Mouse (Mus musculus) MEL (cell line): ENCODE results near the gene Ntmt1. TPM values are rescaled to one million over a fixed set of nuclear protein-coding genes. Genes with fewer than 3 reads are reported as not detected.

Source experiments
- DNase-seq: peaks from one replicate; pipeline ENCODE4 v3.0.0; 2011; ENCODE audit warnings: low read depth, low spot score
- H3K27ac ChIP-seq: 2 replicates; pipeline ENCODE4 v1.5.1; 2012; ENCODE audit warnings: low read depth, mild to moderate bottlenecking, control low read depth, low read length, moderate library complexity; ENCODE audit not compliant: control insufficient read depth
- H3K27me3 ChIP-seq, 2 experiments: fragments of 150-350 bp in 1 of 2; sonication (generic) in 1 of 2; 2 replicates each; pipeline ENCODE4 v1.6.1; 2012; ENCODE audit warnings: low read length in 2 of 2, mild to moderate bottlenecking in 2 of 2, improper control_type of control experiment in 1 of 2, moderate library complexity in 1 of 2; ENCODE audit not compliant: insufficient read depth in 2 of 2, control insufficient read depth in 1 of 2
- H3K36me3 ChIP-seq, 2 experiments: 2 replicates each; pipeline ENCODE4 v1.6.1; 2012 to 2014; ENCODE audit warnings: low read length in 2 of 2, improper control_type of control experiment in 1 of 2, inconsistent platforms in 1 of 2, mild to moderate bottlenecking in 1 of 2; ENCODE audit not compliant: insufficient read depth in 2 of 2, control insufficient read depth in 1 of 2
- H3K4me1 ChIP-seq, 2 experiments: fragments of 150-350 bp in 1 of 2; sonication (generic) in 1 of 2; 2 replicates each; pipeline ENCODE4 v1.6.1; 2012; ENCODE audit warnings: low read length in 2 of 2, improper control_type of control experiment in 1 of 2, mild to moderate bottlenecking in 1 of 2; ENCODE audit not compliant: insufficient read depth in 2 of 2, control insufficient read depth in 1 of 2
- H3K4me3 ChIP-seq, 2 experiments: fragments of 150-350 bp in 1 of 2; sonication (generic) in 1 of 2; 2 replicates each; pipeline ENCODE4 v1.5.1; 2012; ENCODE audit warnings: low read depth in 2 of 2, low read length in 2 of 2, mild to moderate bottlenecking in 2 of 2, moderate library complexity in 2 of 2, control low read depth in 1 of 2, improper control_type of control experiment in 1 of 2; ENCODE audit not compliant: control insufficient read depth in 1 of 2, insufficient read depth in 1 of 2
- H3K79me2 ChIP-seq: 2 replicates; pipeline ENCODE4 v1.6.1; 2012; ENCODE audit warnings: mild to moderate bottlenecking, low read length, moderate library complexity; ENCODE audit not compliant: control insufficient read depth, poor library complexity, insufficient read depth
- H3K9ac ChIP-seq: 2 replicates; pipeline ENCODE4 v1.6.1; 2012; ENCODE audit warnings: low read depth, mild to moderate bottlenecking, control low read depth, low read length, moderate library complexity; ENCODE audit not compliant: control insufficient read depth, poor library complexity, severe bottlenecking
- H3K9me3 ChIP-seq: fragments of 150-350 bp; sonication (generic); replicated peaks from 2 replicates; pipeline ENCODE4 v1.6.1; 2012; ENCODE audit warnings: mild to moderate bottlenecking, low read length, improper control_type of control experiment, moderate library complexity; ENCODE audit not compliant: insufficient read depth
- BHLHE40 ChIP-seq: IDR thresholded peaks from 2 replicates; pipeline ENCODE4 v1.6.1; 2012; ENCODE audit warnings: low read depth, mild to moderate bottlenecking, inconsistent platforms, low read length, improper control_type of control experiment, borderline replicate concordance
- ELF1 ChIP-seq: IDR thresholded peaks from 2 replicates; pipeline ENCODE4 v1.6.1; 2014; ENCODE audit warnings: low read depth, mild to moderate bottlenecking, inconsistent platforms, low read length, improper control_type of control experiment, moderate library complexity
- ETS1 ChIP-seq: IDR thresholded peaks from 2 replicates; pipeline ENCODE4 v1.6.1; 2012; ENCODE audit warnings: low read depth, mild to moderate bottlenecking, inconsistent platforms, low read length, improper control_type of control experiment, moderate library complexity
- GATA1 ChIP-seq: IDR thresholded peaks from 2 replicates; pipeline ENCODE4 v1.6.1; 2011; ENCODE audit warnings: low read depth, low read length, improper control_type of control experiment
- MXI1 ChIP-seq: IDR thresholded peaks from 2 replicates; pipeline ENCODE4 v1.6.1; 2011; ENCODE audit warnings: mild to moderate bottlenecking, low read depth, low read length, improper control_type of control experiment
- POLR2A ChIP-seq, 2 experiments: IDR thresholded peaks; 2 replicates each; pipeline ENCODE4 v1.6.1; 2011 to 2012; ENCODE audit warnings: low read length in 2 of 2, mild to moderate bottlenecking in 2 of 2, control low read depth in 1 of 2, improper control_type of control experiment in 1 of 2, low read depth in 1 of 2, moderate library complexity in 1 of 2; ENCODE audit not compliant: control insufficient read depth in 1 of 2, insufficient read depth in 1 of 2, poor library complexity in 1 of 2
- SMC3 ChIP-seq: IDR thresholded peaks from 2 replicates; pipeline ENCODE4 v1.6.1; 2011; ENCODE audit warnings: low read depth, low read length, improper control_type of control experiment
- TCF12 ChIP-seq: IDR thresholded peaks from 2 replicates; pipeline ENCODE4 v1.6.1; 2014; ENCODE audit warnings: low read depth, mild to moderate bottlenecking, inconsistent platforms, low read length, improper control_type of control experiment, moderate library complexity
- UBTF ChIP-seq: IDR thresholded peaks from 2 replicates; pipeline ENCODE4 v1.6.1; 2012; ENCODE audit warnings: low read depth, mild to moderate bottlenecking, inconsistent platforms, low read length, improper control_type of control experiment, moderate library complexity, borderline replicate concordance; ENCODE audit not compliant: insufficient read depth
- ZC3H11A ChIP-seq: IDR thresholded peaks from 2 replicates; pipeline ENCODE4 v1.6.1; 2012; ENCODE audit warnings: low read depth, mild to moderate bottlenecking, inconsistent platforms, low read length, improper control_type of control experiment
- ZKSCAN1 ChIP-seq: IDR thresholded peaks from 2 replicates; pipeline ENCODE4 v1.6.1; 2012; ENCODE audit warnings: low read depth, mild to moderate bottlenecking, inconsistent platforms, low read length, improper control_type of control experiment, moderate library complexity
- ZMIZ1 ChIP-seq: IDR thresholded peaks from 2 replicates; pipeline ENCODE4 v1.6.1; 2012; ENCODE audit warnings: low read depth, mild to moderate bottlenecking, inconsistent platforms, low read length, improper control_type of control experiment, moderate library complexity
- ZNF384 ChIP-seq: IDR thresholded peaks from 2 replicates; pipeline ENCODE4 v1.6.1; 2012; ENCODE audit warnings: low read depth, mild to moderate bottlenecking, inconsistent platforms, low read length, improper control_type of control experiment
- polyA plus RNA-seq, 2 experiments: library from polyadenylated mRNA; stranded (reverse) in 1 of 2; unstranded in 1 of 2; fragments of >175 nt in 1 of 2; fragments of >200 nt in 1 of 2; gene quantifications; 2 replicates each; pipeline versions ENCODE4 v1.2.1 to v1.2.4; 2012; ENCODE audit warnings: low replicate concordance in 2 of 2, low read depth in 1 of 2; ENCODE audit not compliant: insufficient read length in 2 of 2, insufficient read depth in 1 of 2, missing spikeins in 1 of 2
- total RNA-seq: library from RNA; depleted of rRNA; stranded (reverse); fragments of 300-350 nt; gene quantifications from 2 replicates; pipeline ENCODE4 v1.2.3, GENCODE M21; 2012

Gene Ntmt1
- total and polyA plus RNA-seq, 3 experiments: 58.9 to 83.2 TPM; not detected in 1

DNA sequence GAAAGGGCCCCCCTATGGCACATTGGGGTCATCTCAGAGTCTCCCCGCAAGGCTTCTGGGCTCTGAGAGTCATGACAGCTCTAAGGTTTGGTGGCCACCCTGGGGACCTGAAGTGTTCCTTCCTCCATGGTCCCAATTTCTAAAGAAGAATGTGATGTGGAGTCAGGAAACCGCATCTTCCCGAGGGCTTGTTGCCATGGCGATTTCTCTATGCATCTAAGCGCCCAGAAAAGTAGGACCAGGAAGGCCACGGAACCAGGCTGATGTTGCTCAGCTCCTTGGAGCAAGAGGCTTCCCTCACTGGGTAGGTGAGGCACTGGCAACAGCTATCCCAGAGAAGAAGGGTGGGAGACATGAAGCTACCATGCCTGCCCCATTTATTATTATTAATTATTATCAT is 49.5 kb downstream of the Ntmt1 start:
- TF ChIP-seq ZNF384 (no peak), ZKSCAN1 (no peak), ETS1 (no peak), MXI1 (no peak), TCF12 (no peak), BHLHE40 (no peak)
- Histone ChIP-seq H3K9ac (no peak overlapping the region), H3K79me2 (no peaks in the 10 kb centered on the region), H3K4me3 (no peak overlapping the region), H3K27ac (no peak overlapping the region), H3K9me3 (no peaks in the 10 kb centered on the region), H3K36me3 (no peaks in the 10 kb centered on the region), H3K4me1 (no peaks in the 10 kb centered on the region), H3K27me3 (peaks cover 0 to 1% of the 10 kb centered on the region in 2 experiments; a peak in 1 of 4 replicates)
- no peak for DNase-seq

- H3K9me3 ChIP-seq: no peaks in the 10 kb centered on the region
- H3K4me3 ChIP-seq: no peak overlapping the region
- DNase-seq: no peak
- H3K79me2 ChIP-seq: no peaks in the 10 kb centered on the region
- H3K4me1 ChIP-seq: no peaks in the 10 kb centered on the region
- no peaks in the 10 kb centered on the region for H3K36me3 ChIP-seq
- H3K27ac ChIP-seq: no peak overlapping the region
- H3K9ac ChIP-seq: no peak overlapping the region
- TF ChIP-seq UBTF (no peak), SMC3 (no peak)
- TF ChIP-seq, all 39 proteins: peak for 0
- H3K27me3 ChIP-seq: peaks cover 0 to under 1% of the 10 kb centered on the region in 2 experiments; a peak in 3 of 4 replicates
These were observed 52.2 kb downstream of the Ntmt1 start for GRCm38 (mm10) chr2:30859782-30860181.

- Histone ChIP-seq H3K27me3 (peaks cover 0 to 2% of the 10 kb centered on the region in 2 experiments; a peak in 2 of 4 replicates), H3K9ac (no peak overlapping the region)
These were observed 54.5 kb downstream of the Ntmt1 start for GRCm38 (mm10) chr2:30862081-30862480.

More at GRCm38 (mm10) chr2:30862081-30862480, 54.5 kb downstream of the Ntmt1 start:
- DNase-seq: no peak
- Histone ChIP-seq H3K27ac (no peak overlapping the region), H3K4me1 (no peaks in the 10 kb centered on the region), H3K79me2 (no peaks in the 10 kb centered on the region), H3K4me3 (no peak overlapping the region), H3K9me3 (no peaks in the 10 kb centered on the region), H3K36me3 (no peaks in the 10 kb centered on the region)
- TF ChIP-seq ZC3H11A (no peak), ZMIZ1 (no peak), TCF12 (no peak), ZKSCAN1 (no peak), ELF1 (no peak), BHLHE40 (no peak), POLR2A (IDR thresholded peaks at IDR 0.05; ENCODE audit: control insufficient read depth in 1 of 2, insufficient read depth in 1 of 2, low read depth in 1 of 2, low read length in 2 of 2, poor library complexity in 1 of 2) (no peak), GATA1 (no peak)
